Mouse (Mus musculus) ES-Bruce4 (cell line): ENCODE data around the gene Tcf7.

ENCODE experiments used
- CTCF ChIP-seq: IDR thresholded peaks from one replicate; pipeline ENCODE4 v1.8.1; 2011; ENCODE audit warnings: low read depth, low read length
- EP300 ChIP-seq: IDR thresholded peaks from 2 replicates; pipeline ENCODE4 v1.6.1; 2011; ENCODE audit warnings: low read depth, low read length; ENCODE audit not compliant: insufficient read depth

DNA sequence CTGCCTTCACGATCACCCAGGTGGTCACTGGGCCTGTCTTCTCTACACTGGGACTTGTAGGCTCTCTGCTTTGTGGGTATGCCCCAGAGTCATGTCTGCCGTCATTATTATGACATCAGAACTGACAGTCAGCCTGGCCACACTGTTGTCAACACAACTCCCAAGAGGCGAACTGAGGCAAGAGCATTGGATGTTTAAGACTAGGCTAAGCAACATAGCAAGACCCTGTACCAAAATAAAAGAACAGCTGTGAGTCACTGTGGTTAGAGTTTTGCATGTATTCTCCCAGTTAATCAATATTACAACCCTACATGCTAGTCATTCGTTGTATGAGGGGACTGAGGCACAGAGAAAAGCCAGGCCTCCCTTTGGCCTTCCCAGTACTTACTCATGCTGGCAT, 37.7 kb upstream of the Tcf7 start:
- TF ChIP-seq CTCF (no peak), EP300 (no peak)
